Mouse (Mus musculus) ES-E14 (cell line): Measurements from ENCODE around the gene Muc1.

ENCODE experiments used
- CHD2 ChIP-seq: IDR thresholded peaks from 2 replicates; pipeline ENCODE4 v1.6.1; 2014; ENCODE audit warnings: mild to moderate bottlenecking, low read depth, low read length, inconsistent platforms
- HCFC1 ChIP-seq: IDR thresholded peaks from 2 replicates; pipeline ENCODE4 v1.6.1; 2012; ENCODE audit warnings: low read length, inconsistent platforms, borderline replicate concordance; ENCODE audit not compliant: insufficient read depth
- MAFK ChIP-seq: IDR thresholded peaks from 2 replicates; pipeline ENCODE4 v1.6.1; 2014; ENCODE audit warnings: mild to moderate bottlenecking, low read depth, low read length, inconsistent platforms; ENCODE audit not compliant: insufficient read depth
- ZNF384 ChIP-seq: IDR thresholded peaks from 2 replicates; pipeline ENCODE4 v1.6.1; 2012; ENCODE audit warnings: low read depth, low read length, inconsistent platforms

GRCm38 (mm10) chr3:89227307-89228179, 1.3 kb upstream of the Muc1 start:
- no peak for TF ChIP-seq ZNF384
- no peak for TF ChIP-seq HCFC1
- no peak for TF ChIP-seq MAFK
- TF ChIP-seq CHD2 = no peak
